Mouse (Mus musculus) forebrain, embryonic 15.5 days (tissue): Measurements from ENCODE around the gene Olfr1404. TPM values are rescaled to one million over a fixed set of nuclear protein-coding genes. Genes with fewer than 3 reads are reported as not detected.
"Not testable (repeated sequence)": the region's sequence is repeated elsewhere in the genome, so short reads cannot be mapped to it uniquely, and the experiment has no call there.

Experiments used
- ATAC-seq: fragments of 200-750 bp; cut with Nextera tagmentation; replicated peaks from 2 replicates; pipeline ENCODE4 v1.8.0; 2017; ENCODE audit warnings: mild to moderate bottlenecking, moderate TSS enrichment, moderate library complexity
- H3K27ac ChIP-seq: fragments of 300-500 bp; sonication (generic); replicated peaks from 2 replicates; pipeline ENCODE4 v1.5.1; 2015; ENCODE audit warnings: mild to moderate bottlenecking, inconsistent platforms
- H3K27me3 ChIP-seq: fragments of 300-500 bp; sonication (generic); 2 replicates; pipeline ENCODE4 v1.6.1; 2015; ENCODE audit warnings: inconsistent platforms
- H3K36me3 ChIP-seq: fragments of 300-500 bp; sonication (generic); 2 replicates; pipeline ENCODE4 v1.6.1; 2015; ENCODE audit warnings: mild to moderate bottlenecking, inconsistent platforms
- H3K4me1 ChIP-seq: fragments of 300-500 bp; sonication (generic); 2 replicates; pipeline ENCODE4 v1.6.1; 2015; ENCODE audit warnings: inconsistent platforms
- H3K4me2 ChIP-seq: fragments of 300-500 bp; sonication (generic); replicated peaks from 2 replicates; pipeline ENCODE4 v1.6.1; 2015; ENCODE audit warnings: mild to moderate bottlenecking, inconsistent platforms
- H3K4me3 ChIP-seq: fragments of 300-500 bp; sonication (generic); 2 replicates; pipeline ENCODE4 v1.5.1; 2015; ENCODE audit warnings: mild to moderate bottlenecking, inconsistent platforms
- H3K9ac ChIP-seq: fragments of 300-500 bp; sonication (generic); replicated peaks from 2 replicates; pipeline ENCODE4 v1.6.1; 2015; ENCODE audit warnings: mild to moderate bottlenecking, inconsistent platforms
- H3K9me3 ChIP-seq: fragments of 300-500 bp; sonication (generic); 2 replicates; pipeline ENCODE4 v1.6.1; 2016; ENCODE audit warnings: inconsistent platforms
- WGBS: fragments of 180-500 bp; shearing (Covaris S2); methylation state at CpG from one replicate; pipeline ENCODE4 v1.1.7; 2015; ENCODE audit warnings: mixed read lengths; 5-methylcytosine and 5-hydroxymethylcytosine counted together
- polyA plus RNA-seq: library from polyadenylated mRNA; unstranded; fragments of >200 nt; fragmentation: Nextera tagmentation; extraction: Ambion mirVana; gene quantifications from 2 replicates; pipeline ENCODE4 v1.2.1, GENCODE M21; 2015

Olfr1404 gene
- not detected in 2 replicates for polyA plus RNA-seq

DNA sequence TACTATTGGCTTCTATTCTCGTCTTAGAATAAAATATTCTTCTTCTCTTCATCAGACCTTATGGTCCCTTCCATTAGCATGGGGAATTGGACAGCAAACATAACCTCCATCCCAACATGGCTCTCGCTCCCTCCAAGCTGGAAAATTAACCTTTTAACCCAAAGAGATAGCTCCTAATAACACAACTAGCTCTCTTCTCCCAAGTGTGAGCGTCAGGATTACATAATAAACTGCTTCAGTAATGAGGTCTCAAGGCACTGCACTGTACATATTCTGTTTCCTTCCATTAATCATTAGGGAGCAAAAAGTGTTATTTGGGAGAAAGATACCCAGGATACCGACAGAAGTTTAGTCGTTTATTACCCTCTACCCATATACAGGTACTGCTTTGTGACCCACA, at the start of gene Olfr1404:
Olfr1404 (plus strand) TSS at position 301 of the 400 bp plus-strand sequence.
- no peak for ATAC-seq
- Histone ChIP-seq H3K9ac (no peak within 1 kb of the TSS), H3K27ac (no peak within 1 kb of the TSS), H3K4me2 (no peak within 1 kb of the TSS), H3K27me3 (no peaks in the 10 kb centered on the region), H3K4me3 (no peak within 1 kb of the TSS), H3K9me3 (no peaks in the 10 kb centered on the region), H3K36me3 (no peaks in the 10 kb centered on the region), H3K4me1 (no peaks in the 10 kb centered on the region)
- WGBS = 86% methylated on average over 5 of the region's 5 CpGs

DNA sequence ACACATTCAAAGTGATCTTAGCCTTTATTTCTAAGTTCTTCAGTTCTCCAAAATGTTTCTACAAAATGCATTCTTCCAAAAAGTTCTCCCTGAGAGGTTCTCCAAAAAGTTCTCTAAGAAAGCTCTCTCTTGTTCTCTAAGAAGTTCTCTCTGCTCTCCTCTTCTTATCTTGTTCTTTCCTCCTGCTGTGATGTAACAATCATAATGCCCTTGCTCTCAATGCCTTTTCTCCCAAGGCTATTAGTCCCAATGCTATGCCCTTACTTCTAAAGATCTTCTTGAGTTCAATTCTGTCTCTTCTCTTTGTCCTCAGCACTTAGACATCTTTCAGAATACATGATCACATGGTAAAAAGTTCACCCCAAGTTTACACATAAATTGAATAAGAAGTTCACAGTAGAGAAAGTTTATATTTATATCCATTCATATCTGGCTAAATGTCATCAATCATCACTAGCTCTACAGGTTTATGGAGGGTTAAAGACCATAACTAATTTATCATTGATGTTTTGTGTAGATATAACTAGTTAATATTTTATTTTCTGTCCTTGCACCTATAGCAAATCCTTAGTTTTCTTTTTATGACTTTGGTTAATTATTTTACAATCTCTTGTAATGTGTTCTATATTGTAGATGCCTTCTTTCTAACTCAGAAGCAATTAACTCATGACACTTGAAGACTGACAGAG, 37.9 kb upstream of the Olfr1404 start:
- ATAC-seq = no peak

GRCm38 (mm10) chr1:173190540-173190939, 21.7 kb upstream of the Olfr1404 start, which contains the start of gene Olfr1406:
Gene Olfr1406 (minus strand): TSS chr1:173190640.
- H3K27ac ChIP-seq = no peak within 1 kb of the TSS
- no peaks in the 10 kb centered on the region for H3K9me3 ChIP-seq
- no peak for ATAC-seq
- WGBS = 58% methylated on average over 3 of the region's 3 CpGs
- no peaks in the 10 kb centered on the region for H3K27me3 ChIP-seq
- H3K4me2 ChIP-seq = no peak within 1 kb of the TSS
- H3K4me3 ChIP-seq = no peak within 1 kb of the TSS
- H3K9ac ChIP-seq = no peak within 1 kb of the TSS
- H3K36me3 ChIP-seq = no peaks in the 10 kb centered on the region
- no peaks in the 10 kb centered on the region for H3K4me1 ChIP-seq

More for the DNA sequence above, 37.9 kb upstream of the Olfr1404 start:
- no peak overlapping the region for H3K9ac ChIP-seq
- H3K27ac ChIP-seq = no peak overlapping the region
- H3K27me3 ChIP-seq = no peaks in the 10 kb centered on the region
- H3K4me3 ChIP-seq = no peak overlapping the region
- no peaks in the 10 kb centered on the region for H3K9me3 ChIP-seq
- H3K4me2 ChIP-seq = no peak overlapping the region
- H3K36me3 ChIP-seq = no peaks in the 10 kb centered on the region
- no peaks in the 10 kb centered on the region for H3K4me1 ChIP-seq

GRCm38 (mm10) chr1:173192059-173192458, 20.1 kb upstream of the Olfr1404 start:
- Histone ChIP-seq H3K9me3 (no peaks in the 10 kb centered on the region), H3K4me1 (no peaks in the 10 kb centered on the region), H3K36me3 (no peaks in the 10 kb centered on the region), H3K4me3 (no peak overlapping the region), H3K27ac (no peak overlapping the region), H3K4me2 (no peak overlapping the region), H3K9ac (no peak overlapping the region), H3K27me3 (no peaks in the 10 kb centered on the region)
- WGBS = 78% methylated on average over 3 of the region's 3 CpGs
- no peak for ATAC-seq

- no peaks in the 10 kb centered on the region for H3K9me3 ChIP-seq
- H3K27ac ChIP-seq = no peak overlapping the region
- no peaks in the 10 kb centered on the region for H3K4me1 ChIP-seq
- H3K36me3 ChIP-seq = no peaks in the 10 kb centered on the region
- H3K27me3 ChIP-seq = no peaks in the 10 kb centered on the region
- H3K4me2 ChIP-seq = no peak overlapping the region
- no peak overlapping the region for H3K4me3 ChIP-seq
- no peak overlapping the region for H3K9ac ChIP-seq
- no peak for ATAC-seq
- WGBS = 88% methylated on average over 2 of the region's 2 CpGs
Observed at GRCm38 (mm10) chr1:173196359-173196758, 15.8 kb upstream of the Olfr1404 start.

DNA sequence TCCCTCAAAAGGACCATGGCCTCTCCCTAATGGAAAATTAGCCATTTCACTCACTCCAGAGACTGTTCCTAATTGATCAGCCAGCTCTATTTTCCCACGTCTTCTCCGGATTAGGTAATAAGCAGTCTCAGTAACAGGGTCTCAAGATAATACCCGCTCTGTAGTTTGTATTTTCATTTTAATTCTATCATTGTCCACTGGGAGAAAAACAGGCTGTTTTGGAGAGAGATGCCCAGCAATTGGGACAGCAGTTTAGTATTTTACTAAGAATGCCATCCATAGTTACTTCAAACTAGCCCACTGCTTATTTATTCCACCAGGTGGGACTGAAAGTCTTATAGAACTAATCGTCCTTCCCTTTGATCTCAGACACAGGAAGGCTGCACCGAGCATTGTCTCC, 14.7 kb upstream of the Olfr1404 start, which contains the start of gene Olfr218:
Olfr218 (plus strand) TSS at position 301 of the 400 bp plus-strand sequence.
- Histone ChIP-seq H3K36me3 (no peaks in the 10 kb centered on the region), H3K27ac (no peak within 1 kb of the TSS), H3K9me3 (no peaks in the 10 kb centered on the region), H3K4me1 (no peaks in the 10 kb centered on the region), H3K4me3 (no peak within 1 kb of the TSS), H3K4me2 (no peak within 1 kb of the TSS), H3K27me3 (no peaks in the 10 kb centered on the region), H3K9ac (no peak within 1 kb of the TSS)
- 53% methylated on average over 5 of the region's 5 CpGs for WGBS
- no peak for ATAC-seq

DNA sequence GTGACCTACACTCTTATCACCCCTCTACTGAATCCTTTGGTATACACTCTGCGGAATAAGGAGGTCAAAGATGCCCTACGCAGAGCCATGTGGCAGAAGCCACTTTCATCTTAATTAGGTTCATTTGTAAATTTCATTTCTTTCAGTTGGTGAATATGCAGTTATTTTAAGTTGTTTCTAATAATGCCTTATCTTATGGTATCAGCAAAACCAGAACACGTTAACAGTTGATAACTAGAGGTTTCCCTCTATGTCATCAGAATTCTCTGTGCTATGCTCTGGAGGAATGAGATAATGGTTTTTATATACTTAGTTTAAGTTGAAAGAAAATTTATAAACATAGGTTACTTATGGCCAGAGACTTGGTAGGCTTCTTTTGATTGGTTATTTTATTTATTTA, 4.3 kb downstream of the Olfr1404 start:
- no peak for ATAC-seq

DNA sequence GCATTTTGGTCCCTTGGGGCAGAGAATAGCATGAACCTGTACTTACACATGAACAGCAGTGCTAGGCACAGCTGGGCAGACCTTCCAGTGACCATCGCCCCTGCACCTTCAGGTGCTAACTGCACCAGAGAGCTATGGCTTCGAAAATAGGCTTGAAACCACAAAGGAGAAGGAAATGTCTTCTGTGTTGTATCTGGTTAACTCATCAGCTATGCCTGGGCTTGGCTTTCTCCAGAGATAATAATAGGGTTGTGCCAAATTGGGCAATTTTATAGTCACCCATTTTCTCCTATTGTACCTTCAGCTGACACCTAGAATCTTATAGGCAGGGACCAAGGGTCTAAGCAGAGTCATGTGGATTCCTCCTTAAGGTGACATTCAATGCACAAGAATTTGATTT, 14.9 kb downstream of the Olfr1404 start, which contains the start of gene Fcer1a:
Fcer1a (minus strand) TSS at position 134 of the 400 bp plus-strand sequence.
- H3K4me2 ChIP-seq = no peak within 1 kb of the TSS
- H3K36me3 ChIP-seq = no peaks in the 10 kb centered on the region
- no peak within 1 kb of the TSS for H3K9ac ChIP-seq
- no peak for ATAC-seq
- 92% methylated on average over 2 of the region's 2 CpGs for WGBS
- H3K4me3 ChIP-seq = no peak within 1 kb of the TSS
- H3K27ac ChIP-seq = no peak within 1 kb of the TSS
- no peaks in the 10 kb centered on the region for H3K9me3 ChIP-seq
- no peaks in the 10 kb centered on the region for H3K27me3 ChIP-seq
- H3K4me1 ChIP-seq = no peaks in the 10 kb centered on the region

More for the DNA sequence above, 4.3 kb downstream of the Olfr1404 start:
- Histone ChIP-seq H3K4me1 (no peaks in the 10 kb centered on the region), H3K9ac (no peak overlapping the region), H3K36me3 (no peaks in the 10 kb centered on the region), H3K27ac (no peak overlapping the region), H3K4me3 (no peak overlapping the region), H3K4me2 (no peak overlapping the region), H3K27me3 (no peaks in the 10 kb centered on the region), H3K9me3 (no peaks in the 10 kb centered on the region)
- 93% methylated on average over 3 of the region's 3 CpGs for WGBS

- H3K4me2 ChIP-seq, H3K36me3 ChIP-seq, ATAC-seq, H3K9ac ChIP-seq, H3K27me3 ChIP-seq, H3K4me1 ChIP-seq, H3K4me3 ChIP-seq, H3K9me3 ChIP-seq, H3K27ac ChIP-seq: not testable (repeated sequence)
- WGBS = 95% methylated on average over 1 of the region's 1 CpGs
Observed at GRCm38 (mm10) chr1:173237004-173237403, 24.8 kb downstream of the Olfr1404 start.

- Histone ChIP-seq H3K27ac (no peak overlapping the region), H3K9ac (no peak overlapping the region), H3K4me3 (no peak overlapping the region), H3K36me3 (no peaks in the 10 kb centered on the region), H3K4me2 (no peak overlapping the region), H3K4me1 (no peaks in the 10 kb centered on the region), H3K9me3 (no peaks in the 10 kb centered on the region), H3K27me3 (no peaks in the 10 kb centered on the region)
- ATAC-seq = no peak
- WGBS = 94% methylated on average over 3 of the region's 3 CpGs
Observed at GRCm38 (mm10) chr1:173249888-173250287, 37.7 kb downstream of the Olfr1404 start.

GRCm38 (mm10) chr1:173265701-173266100, 53.5 kb downstream of the Olfr1404 start, which contains the start of gene Olfr418:
Gene Olfr418 (plus strand): TSS chr1:173266001.
- no peaks in the 10 kb centered on the region for H3K9me3 ChIP-seq
- ATAC-seq = no peak
- H3K4me2 ChIP-seq = no peak within 1 kb of the TSS
- H3K4me3 ChIP-seq = no peak within 1 kb of the TSS
- no peaks in the 10 kb centered on the region for H3K4me1 ChIP-seq
- no peak within 1 kb of the TSS for H3K9ac ChIP-seq
- H3K27ac ChIP-seq = no peak within 1 kb of the TSS
- no peaks in the 10 kb centered on the region for H3K36me3 ChIP-seq
- H3K27me3 ChIP-seq = no peaks in the 10 kb centered on the region
